Mouse (Mus musculus): ENCODE measurements around the gene Fos. TPM values are rescaled to one million over a fixed set of nuclear protein-coding genes. Genes with fewer than 3 reads are reported as not detected.

Fos gene
- total RNA-seq (2021) = 10 to 100 TPM in 1 of 2 experiments, 1 to 10 TPM in 1; 6.5 to 69.9 TPM
- long read RNA-seq, experiment 1, partial matches to known transcripts = 0 of 1 reads
- long read RNA-seq, experiment 1, other reads (novel, unspliced or antisense) = 0 of 1 reads
- long read RNA-seq, experiment 2 = 0 reads

GRCm38 (mm10) chr12:85473481-85474297, at the start of gene Fos:
Gene Fos, plus strand, starts transcription at chr12:85473890.
- DNase-seq (ENCODE audit: low spot score) = peak; percentile 90

DNA sequence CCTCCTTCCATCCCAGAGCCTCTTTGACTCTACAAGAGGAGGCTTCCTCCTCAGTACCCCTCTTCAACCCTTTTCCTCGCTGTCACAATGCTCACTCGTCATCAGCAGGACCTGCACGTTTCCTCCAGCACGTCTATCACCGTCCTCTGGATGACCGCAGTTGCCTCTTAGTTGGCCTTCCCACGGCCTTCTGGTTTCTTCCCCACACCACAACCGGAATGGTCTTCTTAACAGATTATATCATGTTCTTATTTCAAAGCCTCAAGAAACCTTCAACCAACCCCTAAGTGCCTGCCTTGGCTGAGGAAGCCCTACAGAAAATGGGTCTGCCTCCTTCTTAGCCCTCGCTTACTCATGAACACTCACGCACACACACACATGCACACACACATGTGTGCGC, 48.0 kb upstream of the Fos start:
- no peak for DNase-seq (ENCODE audit: low spot score)

DNA sequence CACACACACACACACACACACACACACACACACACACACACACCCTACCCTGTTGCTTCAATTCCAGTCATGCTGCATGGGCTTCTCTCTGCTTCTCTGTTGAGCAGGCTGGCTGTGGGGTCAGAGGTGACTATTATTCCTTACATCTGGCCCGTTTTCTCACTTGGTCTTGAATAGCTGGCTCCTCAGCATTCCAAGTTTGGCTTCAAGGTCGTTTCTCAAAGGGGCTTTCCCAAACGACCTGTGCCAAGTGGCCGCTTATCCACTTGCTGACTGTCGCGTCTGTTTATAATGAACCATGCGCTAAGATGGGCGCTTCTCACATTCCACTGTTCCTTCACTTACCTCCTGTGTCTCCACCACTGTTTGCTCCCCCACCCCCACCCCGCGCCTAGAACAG, 47.6 kb upstream of the Fos start:
- DNase-seq (ENCODE audit: low spot score) = no peak

GRCm38 (mm10) chr12:85427802-85428201, 45.9 kb upstream of the Fos start:
- no peak for DNase-seq (ENCODE audit: low spot score)

DNA sequence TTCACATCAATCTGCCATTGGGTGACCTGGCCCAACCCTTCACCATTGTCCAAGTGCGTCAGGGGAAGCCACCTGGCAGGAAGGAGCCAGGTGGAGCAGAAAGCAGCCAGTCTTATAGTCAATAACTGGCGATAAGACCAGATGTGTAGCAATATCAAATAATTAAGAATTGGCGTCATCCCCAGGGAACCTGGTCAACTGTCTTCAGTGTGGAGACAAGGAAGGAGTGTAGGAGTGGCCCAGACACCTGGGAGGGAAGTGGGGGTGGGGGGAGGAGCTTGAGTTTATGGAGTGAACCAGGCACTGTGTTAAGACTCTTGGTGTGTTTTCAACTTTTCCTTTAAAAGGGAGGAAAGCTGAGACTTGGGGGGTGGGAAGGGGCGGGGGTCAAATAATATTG, 43.7 kb upstream of the Fos start:
- DNase-seq (ENCODE audit: low spot score) = no peak

DNA sequence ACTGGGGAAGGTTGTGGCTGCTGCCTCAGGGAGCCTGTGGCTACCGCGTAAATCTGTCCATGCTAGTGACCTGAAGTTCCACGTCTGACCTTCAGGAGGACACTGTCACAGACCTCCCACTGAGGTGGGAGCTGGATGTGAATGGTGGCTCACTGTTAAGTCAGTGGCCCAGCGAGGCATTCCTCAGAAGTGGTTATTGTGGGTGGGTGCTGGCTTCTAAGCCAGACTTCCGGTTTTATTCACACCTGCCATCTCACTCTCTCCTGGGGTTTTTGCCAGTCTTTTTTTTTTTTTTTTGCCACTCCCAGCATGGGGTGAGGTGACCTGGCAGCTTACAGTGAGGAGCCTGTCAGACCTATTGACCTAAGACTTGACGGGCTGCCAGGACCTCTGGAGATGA, 43.3 kb upstream of the Fos start:
- DNase-seq (ENCODE audit: low spot score) = no peak

DNA sequence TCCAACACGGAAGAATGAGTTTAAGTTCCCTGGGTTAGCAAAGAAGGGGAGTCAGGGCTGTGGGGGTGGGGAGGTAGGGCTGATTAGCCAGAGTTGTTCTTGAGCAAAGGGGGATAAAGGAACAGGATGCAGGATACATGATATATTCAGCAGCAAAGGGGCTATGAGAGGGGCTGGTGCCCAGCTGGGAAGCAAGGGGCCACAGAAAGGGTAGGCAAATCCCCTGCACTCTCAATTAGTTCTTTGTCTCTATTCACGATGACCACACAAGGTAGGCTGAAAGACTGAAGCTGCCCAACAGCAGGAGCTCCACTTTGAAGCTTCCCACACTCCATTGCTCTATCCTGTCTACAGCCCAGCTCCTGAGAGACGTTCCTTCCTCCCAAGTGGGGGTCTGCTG, 39.8 kb upstream of the Fos start:
- no peak for DNase-seq (ENCODE audit: low spot score)

DNA sequence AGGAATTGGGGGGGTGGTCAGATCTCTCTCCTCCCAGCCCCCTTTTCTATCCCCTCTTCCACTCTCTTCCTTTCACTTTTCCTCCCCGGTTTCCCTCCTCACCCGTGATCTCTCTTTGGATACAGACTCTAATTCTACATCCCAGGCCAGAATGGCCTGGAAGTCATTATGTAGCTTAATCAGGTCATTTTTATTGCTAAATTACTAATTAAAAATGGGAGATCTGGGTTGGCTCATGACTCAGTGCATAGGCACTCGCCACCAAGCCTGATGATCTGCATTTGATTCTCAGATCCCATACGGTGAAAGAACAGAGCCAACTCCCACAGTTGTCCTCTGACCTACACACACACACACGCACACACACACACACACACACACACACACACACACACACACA, 39.2 kb upstream of the Fos start:
- no peak for DNase-seq (ENCODE audit: low spot score)

DNA sequence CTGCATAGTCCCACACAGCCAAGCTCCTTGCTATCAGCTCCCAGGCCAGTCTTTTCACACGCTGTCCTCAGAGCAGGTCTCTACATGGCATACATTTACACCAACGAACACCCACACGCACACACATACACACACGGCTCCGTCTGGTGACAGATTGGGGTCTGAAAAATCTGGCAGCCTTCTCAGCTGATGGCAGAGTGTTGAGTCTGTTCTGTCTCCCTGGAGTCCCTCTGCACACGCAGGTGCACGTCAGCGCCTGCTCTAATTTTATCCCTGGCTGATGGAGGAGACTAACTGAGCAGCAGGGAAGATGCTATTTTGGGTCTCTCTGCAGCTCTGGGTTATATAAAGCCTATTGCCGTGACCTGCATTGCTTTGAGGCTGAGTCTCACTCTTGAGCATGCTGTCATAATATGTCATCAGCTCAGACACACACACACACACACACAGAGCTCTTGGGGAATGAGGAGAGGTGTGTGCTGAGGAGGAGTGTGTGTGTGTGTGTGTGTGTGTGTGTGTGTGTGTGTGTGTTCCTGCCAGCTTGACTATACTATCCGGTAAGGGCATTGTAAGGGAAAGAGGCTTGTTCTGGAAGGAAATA, 37.6 kb upstream of the Fos start:
- DNase-seq (ENCODE audit: low spot score) = peak; percentile 85

DNA sequence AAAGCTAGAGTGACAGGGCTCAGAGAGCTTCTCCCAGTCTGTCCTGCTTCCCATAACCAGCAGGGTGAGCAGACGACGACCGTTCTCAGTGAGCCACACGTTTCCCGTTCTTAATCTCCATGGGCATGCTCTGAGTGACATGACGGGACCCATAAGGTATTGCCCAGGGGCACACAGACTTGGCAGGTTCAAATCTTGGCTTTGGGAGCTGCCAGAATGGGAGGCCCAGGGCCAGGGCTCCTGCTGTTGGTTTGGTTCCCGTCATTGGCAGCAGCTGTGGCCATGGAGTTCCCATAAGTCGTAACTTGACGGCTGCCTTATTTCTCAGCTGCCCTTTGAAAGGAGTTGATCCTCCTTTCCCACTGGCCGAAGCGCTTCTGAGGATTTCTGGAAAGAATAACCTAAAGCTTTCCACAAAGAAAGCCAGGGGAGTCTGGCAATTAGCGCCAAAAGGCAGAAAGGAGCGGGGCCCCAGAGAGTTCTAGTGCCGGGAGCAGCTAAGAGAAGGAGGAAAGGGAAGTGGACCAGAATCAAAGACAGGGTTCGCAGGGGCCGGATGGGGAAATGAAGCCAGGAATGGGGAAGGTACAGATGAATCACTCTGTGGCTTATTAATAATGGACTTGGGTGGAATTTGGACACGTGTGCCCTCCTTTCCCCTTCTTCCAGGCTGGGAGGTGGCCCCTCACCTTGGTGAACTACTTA, 36.4 kb upstream of the Fos start:
- peak; percentile 74 for DNase-seq (ENCODE audit: low spot score)

DNA sequence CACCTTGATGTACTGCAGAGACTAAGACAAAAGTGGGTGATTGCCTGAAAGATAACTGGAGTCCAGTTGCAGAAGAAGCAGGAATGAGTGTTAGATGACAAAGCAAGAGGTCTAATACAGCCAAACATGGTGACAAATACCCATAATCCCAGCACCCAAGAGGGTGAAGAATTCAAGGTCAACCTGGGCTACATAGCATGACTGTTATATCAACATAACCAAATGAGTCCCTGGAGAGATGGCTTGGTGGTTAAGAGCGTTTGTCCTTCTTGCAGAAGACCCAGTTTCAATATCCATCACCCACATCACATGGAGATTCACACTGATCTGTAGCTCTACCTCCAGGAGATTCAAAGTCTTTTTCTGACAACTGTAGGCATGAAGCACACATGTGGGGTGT, 30.2 kb upstream of the Fos start:
- no peak for DNase-seq (ENCODE audit: low spot score)

DNA sequence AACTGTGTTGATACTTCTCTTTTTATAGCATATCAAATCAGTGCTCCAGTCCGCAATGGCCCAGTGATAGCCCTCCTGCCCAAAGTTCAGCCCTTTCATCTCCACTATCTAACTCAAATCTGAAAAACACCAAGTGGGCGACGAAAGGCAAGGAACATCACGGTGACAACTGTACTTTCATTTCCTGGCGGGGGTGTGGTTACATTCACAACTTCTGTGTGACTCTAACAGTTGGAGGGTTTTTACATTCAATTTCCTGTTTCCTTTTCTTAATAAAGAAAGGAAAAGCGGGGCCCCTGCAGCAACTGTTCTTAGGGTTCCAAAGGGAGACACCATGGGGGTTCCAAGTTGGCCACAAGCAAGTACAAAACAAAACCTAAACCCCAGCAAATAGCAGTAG, 29.0 kb upstream of the Fos start:
- DNase-seq (ENCODE audit: low spot score) = no peak

GRCm38 (mm10) chr12:85447009-85447408, 26.7 kb upstream of the Fos start:
- DNase-seq (ENCODE audit: low spot score) = no peak

DNA sequence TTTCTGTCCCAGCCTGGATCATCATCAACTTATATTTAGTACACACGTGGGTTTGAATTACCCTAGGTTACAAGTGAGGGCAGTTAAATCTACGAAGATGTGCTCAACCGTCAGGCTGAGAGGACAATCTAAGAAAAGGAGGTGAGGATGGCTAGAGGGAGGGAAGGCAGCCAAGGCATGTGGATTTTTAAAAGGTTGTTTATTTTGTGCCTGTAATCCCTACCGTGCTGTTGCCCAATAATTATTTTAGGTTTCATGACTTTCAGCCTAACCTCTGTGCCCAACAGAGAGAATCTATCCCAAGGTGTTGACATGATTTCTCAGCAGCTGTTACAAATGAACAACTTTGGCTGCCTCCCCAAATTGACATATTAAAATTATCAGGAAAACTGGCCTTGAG, 26.2 kb upstream of the Fos start:
- DNase-seq (ENCODE audit: low spot score) = peak; percentile 69

DNA sequence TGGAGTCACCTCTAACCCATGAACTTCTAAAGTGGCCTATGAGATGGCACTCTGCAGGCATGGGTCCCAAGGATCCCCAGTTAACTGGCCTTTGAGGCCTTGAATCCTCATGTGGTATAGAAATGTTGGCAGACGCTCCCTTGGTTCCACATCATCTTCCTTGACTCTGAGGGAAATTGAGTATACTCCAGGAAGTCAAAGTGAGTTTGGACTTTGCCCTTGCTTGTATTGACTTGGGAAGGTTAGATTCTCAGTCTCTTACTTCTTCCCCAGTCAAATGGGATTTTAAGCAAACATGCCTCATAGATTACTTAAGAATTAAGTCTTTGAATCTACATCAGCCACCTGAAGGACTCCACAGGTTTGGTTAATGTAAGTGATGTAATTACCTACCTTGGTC, 24.2 kb upstream of the Fos start:
- no peak for DNase-seq (ENCODE audit: low spot score)

DNA sequence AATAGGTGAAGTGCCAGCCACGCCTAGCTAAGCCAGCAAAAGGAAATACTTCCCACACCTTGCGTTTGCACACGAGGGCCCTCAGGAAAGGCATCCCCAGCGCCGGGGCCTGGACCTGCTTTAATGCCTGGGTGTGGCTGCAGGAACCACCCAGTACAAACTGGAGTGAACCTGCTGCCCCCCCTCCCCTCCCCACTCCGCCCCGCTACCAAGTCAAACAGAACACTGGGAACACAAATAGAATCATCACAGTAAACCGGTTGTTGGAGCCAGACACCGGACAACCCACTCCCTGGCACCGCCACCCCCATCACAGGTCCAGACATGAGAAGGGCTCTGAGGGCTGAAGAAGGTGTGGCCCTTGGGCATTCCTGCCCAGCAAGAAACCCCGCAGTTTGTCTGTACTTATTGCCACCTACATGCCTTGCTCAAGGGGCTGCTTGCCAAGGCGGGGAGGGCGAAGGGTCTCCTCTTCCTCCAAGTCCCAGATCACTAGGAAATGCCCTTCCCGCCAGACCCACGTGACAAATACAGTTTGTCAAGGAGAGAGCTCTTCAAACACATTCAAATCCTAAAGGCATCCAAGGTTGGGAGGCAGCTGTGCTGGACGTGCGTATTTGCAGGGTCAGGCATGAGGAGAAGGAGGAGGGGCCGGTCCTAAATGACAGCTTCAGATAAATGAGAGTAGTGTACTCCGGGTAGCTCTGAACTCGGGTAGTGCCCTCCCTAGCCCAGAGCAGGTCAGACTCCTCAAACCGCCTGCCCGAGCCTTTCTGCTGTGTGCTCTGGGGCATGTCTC, 21.8 kb upstream of the Fos start:
- DNase-seq (ENCODE audit: low spot score) = no peak

- peak; percentile 99 for DNase-seq (ENCODE audit: low spot score)
Measured at GRCm38 (mm10) chr12:85455065-85456058, 18.3 kb upstream of the Fos start.

DNA sequence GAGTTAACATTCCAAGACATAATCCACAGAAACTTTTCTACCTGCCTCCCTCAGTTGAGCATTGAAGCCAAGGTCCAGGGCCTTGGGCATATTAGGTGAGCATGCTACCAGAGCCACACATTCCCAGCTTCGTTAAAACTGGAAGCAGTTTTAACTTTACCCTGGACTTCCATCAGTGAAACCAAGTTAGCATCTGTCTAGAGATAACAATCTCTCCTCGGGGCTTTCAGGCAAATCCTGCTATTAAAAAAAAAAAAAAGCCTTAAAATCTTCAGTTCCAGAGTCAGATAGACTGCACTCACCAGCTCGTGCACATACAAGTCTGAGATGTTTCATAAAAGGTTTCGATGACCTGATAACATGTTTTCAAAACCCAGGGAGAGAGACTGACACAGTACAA, 17.4 kb upstream of the Fos start:
- DNase-seq (ENCODE audit: low spot score) = no peak

DNA sequence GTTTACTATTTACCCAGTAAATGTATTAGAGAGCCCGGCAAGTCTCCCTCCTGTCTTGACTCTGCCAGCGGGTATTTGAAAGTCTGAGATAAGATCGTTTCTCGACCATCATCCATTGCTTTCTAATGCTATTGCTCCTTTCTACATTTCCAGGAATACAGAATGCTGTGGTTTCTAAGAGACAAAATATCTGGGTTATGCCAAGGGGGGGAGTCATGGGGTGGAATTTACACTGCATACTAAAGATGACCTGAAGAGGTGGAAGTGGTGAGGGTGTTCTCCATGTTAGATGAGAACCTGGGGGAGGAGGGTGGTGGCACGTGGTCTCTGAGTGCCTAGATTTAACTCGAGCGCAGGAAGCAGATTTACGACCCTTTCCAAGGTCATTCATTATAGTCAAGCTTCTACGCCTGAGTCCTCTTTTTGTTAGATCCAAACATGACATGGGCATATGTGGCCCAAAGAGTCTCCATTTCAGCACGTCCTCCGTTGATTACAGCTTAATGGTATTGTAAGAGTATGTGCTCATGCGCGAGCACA, 16.7 kb upstream of the Fos start:
- no peak for DNase-seq (ENCODE audit: low spot score)

- no peak for DNase-seq (ENCODE audit: low spot score)
Measured at GRCm38 (mm10) chr12:85459820-85460219, 13.9 kb upstream of the Fos start.
